Mouse (Mus musculus) liver, embryonic 14.5 days (tissue): ENCODE data around the gene Pappa. TPM values are rescaled to one million over a fixed set of nuclear protein-coding genes. Genes with fewer than 3 reads are reported as not detected.

Experiments used
- ATAC-seq: fragments of 200-750 bp; cut with Nextera tagmentation; 2 replicates; pipeline ENCODE4 v1.8.0; 2017; ENCODE audit warnings: moderate number of reproducible peaks, mild to moderate bottlenecking, moderate library complexity; ENCODE audit not compliant: insufficient read depth
- DNase-seq, 3 experiments: peaks; one replicate each; pipeline ENCODE4 v3.0.0-alpha.2; 2012 to 2013; ENCODE audit warnings: low read depth in 3 of 3, low spot score in 3 of 3
- H3K27ac ChIP-seq: fragments of 300-500 bp; sonication (generic); 2 replicates; pipeline ENCODE4 v1.5.1; 2014; ENCODE audit warnings: moderate library complexity, mild to moderate bottlenecking, control low read depth, inconsistent platforms
- H3K27me3 ChIP-seq: fragments of 300-500 bp; sonication (generic); 2 replicates; pipeline ENCODE4 v1.6.1; 2014; ENCODE audit warnings: mild to moderate bottlenecking, low read length, moderate library complexity; ENCODE audit not compliant: control insufficient read depth, insufficient read depth
- H3K36me3 ChIP-seq: fragments of 300-500 bp; sonication (generic); replicated peaks from 2 replicates; pipeline ENCODE4 v1.6.1; 2014; ENCODE audit warnings: low read depth; ENCODE audit not compliant: control insufficient read depth, insufficient read depth
- H3K4me1 ChIP-seq, 2 experiments: fragments of 200-500 bp in 1 of 2; fragments of 300-500 bp in 1 of 2; sonication (generic) in 1 of 2; replicated peaks; 2 replicates each; pipeline ENCODE4 v1.6.1; 2012 to 2014; ENCODE audit warnings: antibody characterized with exemption in 1 of 2, inconsistent platforms in 1 of 2, low read length in 1 of 2; ENCODE audit not compliant: control insufficient read depth in 2 of 2, insufficient read depth in 2 of 2
- H3K4me2 ChIP-seq: fragments of 300-500 bp; sonication (generic); 2 replicates; pipeline ENCODE4 v1.6.1; 2014; ENCODE audit warnings: low read depth, mild to moderate bottlenecking, control low read depth, moderate library complexity
- H3K4me3 ChIP-seq, 2 experiments: fragments of 200-500 bp in 1 of 2; fragments of 300-500 bp in 1 of 2; sonication (generic) in 1 of 2; 2 replicates each; pipeline ENCODE4 v1.5.1; 2012 to 2014; ENCODE audit warnings: low read depth in 2 of 2, low read length in 2 of 2, mild to moderate bottlenecking in 2 of 2, control low read depth in 1 of 2, inconsistent platforms in 1 of 2, moderate library complexity in 1 of 2; ENCODE audit not compliant: insufficient read depth in 1 of 2
- H3K9ac ChIP-seq: fragments of 300-500 bp; sonication (generic); replicated peaks from 2 replicates; pipeline ENCODE4 v1.6.1; 2014; ENCODE audit warnings: mild to moderate bottlenecking, control low read depth, moderate library complexity
- H3K9me3 ChIP-seq: fragments of 300-500 bp; sonication (generic); 2 replicates; pipeline ENCODE4 v1.6.1; 2016; ENCODE audit warnings: low read length, mixed read lengths; ENCODE audit not compliant: control insufficient read depth
- CTCF ChIP-seq: IDR thresholded peaks from 2 replicates; pipeline ENCODE4 v1.5.1; 2016; ENCODE audit warnings: antibody characterized with exemption, low read depth, control low read depth
- EP300 ChIP-seq: IDR thresholded peaks from 2 replicates; pipeline ENCODE4 v1.6.1; 2016; ENCODE audit warnings: antibody characterized with exemption, low read depth
- WGBS: fragments of 180-500 bp; shearing (Covaris S2); extraction: QIAGEN DNeasy Blood & Tissue Kit; methylation state at CpG from one replicate; pipeline ENCODE4 v1.1.7; 2014; ENCODE audit not compliant: insufficient replicate concordance; 5-methylcytosine and 5-hydroxymethylcytosine counted together
- polyA plus RNA-seq, 2 experiments: library from polyadenylated mRNA; depleted of rRNA in 1 of 2; stranded (reverse) in 1 of 2; unstranded in 1 of 2; fragments of >200 nt; fragmentation: Nextera tagmentation in 1 of 2; extraction: Ambion mirVana in 1 of 2; gene quantifications; 2 replicates each; pipeline versions ENCODE4 v1.2.1 to v1.2.3; 2012 to 2014

The Pappa gene
- polyA plus RNA-seq, 2 experiments = 0.01 TPM

DNA sequence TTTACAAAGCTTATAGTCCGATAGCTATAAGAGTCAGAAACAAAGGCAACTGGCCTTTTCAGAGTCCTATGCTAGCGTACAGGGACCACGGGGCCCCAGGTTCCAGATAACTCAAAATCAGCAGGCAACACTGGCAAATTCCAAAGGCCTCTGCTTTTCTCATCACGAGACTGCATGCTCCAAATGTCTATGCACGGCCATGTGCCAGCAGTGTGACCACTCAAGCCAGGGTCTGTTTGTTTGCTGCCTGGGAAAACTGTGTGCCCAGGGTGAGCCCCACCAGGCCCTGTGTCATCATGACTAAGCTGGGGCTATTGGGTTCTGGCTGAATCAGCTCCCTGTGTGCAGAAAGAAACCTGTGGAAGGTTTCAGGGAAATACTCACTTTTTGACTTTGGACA is 35.5 kb downstream of the Pappa start:
- Histone ChIP-seq H3K27ac (no peak overlapping the region), H3K9ac (no peak overlapping the region), H3K4me1 (no peaks in the 10 kb centered on the region), H3K27me3 (no peaks in the 10 kb centered on the region), H3K9me3 (no peaks in the 10 kb centered on the region), H3K4me3 (no peak overlapping the region), H3K36me3 (no peaks in the 10 kb centered on the region), H3K4me2 (no peak overlapping the region)
- ATAC-seq = no peak
- 57% methylated on average over 5 of the region's 5 CpGs for WGBS
- DNase-seq = no peak
- TF ChIP-seq EP300 (no peak), CTCF (no peak)

DNA sequence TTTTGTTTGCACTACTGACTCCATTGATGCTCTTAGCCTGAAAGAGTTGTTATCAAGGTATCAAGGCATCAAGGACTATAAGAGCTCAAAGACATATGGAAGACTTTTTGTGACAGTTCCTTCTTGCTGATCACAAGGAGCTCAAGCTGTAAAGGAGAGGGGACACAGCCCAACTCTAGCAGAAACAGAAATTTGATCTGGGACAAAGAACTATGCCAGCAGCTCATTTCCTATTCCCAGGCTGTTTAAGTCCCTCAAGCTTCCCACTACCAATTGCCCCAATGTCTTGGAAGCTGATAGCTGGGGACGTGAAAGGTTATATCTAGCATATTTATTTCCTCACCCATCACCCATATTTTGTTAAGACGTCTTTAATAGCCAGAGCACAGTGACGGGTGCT is 39.7 kb downstream of the Pappa start:
- no peak overlapping the region for H3K4me2 ChIP-seq
- no peaks in the 10 kb centered on the region for H3K27me3 ChIP-seq
- DNase-seq = no peak
- no peaks in the 10 kb centered on the region for H3K9me3 ChIP-seq
- no peaks in the 10 kb centered on the region for H3K36me3 ChIP-seq
- TF ChIP-seq EP300 (no peak), CTCF (no peak)
- no peak overlapping the region for H3K4me3 ChIP-seq
- no peak for ATAC-seq
- no peak overlapping the region for H3K9ac ChIP-seq
- no peaks in the 10 kb centered on the region for H3K4me1 ChIP-seq
- H3K27ac ChIP-seq = no peak overlapping the region
- 51% methylated on average over 3 of the region's 3 CpGs for WGBS

DNA sequence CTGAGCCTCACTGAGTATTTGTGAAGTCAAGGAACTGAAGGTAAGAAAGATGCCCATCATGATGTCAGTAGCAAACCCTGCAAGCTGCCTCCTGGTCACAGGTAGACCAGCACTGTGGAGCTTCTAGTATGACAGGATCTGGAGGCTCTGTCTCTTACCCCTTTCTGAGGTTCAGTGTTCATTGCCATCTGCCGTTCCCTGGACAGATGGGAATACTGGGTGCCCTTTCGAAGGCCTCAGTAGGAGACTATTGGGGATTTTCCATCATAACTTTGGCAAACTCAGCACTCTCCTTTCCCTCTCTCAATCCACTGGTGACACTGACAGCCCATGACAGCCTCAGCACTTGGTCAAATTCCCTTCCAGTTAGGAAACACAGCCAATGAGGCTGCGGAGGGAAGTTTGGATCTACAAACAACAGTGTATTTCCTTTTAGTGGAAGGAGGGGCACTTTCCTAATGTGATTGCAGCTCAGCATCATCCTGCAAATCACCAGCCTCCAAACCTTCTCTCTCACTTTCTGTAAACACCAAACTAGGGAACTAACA is 42.4 kb downstream of the Pappa start:
- ATAC-seq = no peak
- no peaks in the 10 kb centered on the region for H3K36me3 ChIP-seq
- H3K4me2 ChIP-seq = no peak overlapping the region
- no peak overlapping the region for H3K27ac ChIP-seq
- no peak overlapping the region for H3K4me3 ChIP-seq
- no peak for TF ChIP-seq EP300
- no peak for TF ChIP-seq CTCF
- no peaks in the 10 kb centered on the region for H3K27me3 ChIP-seq
- no peaks in the 10 kb centered on the region for H3K9me3 ChIP-seq
- DNase-seq = no peak
- H3K4me1 ChIP-seq = no peaks in the 10 kb centered on the region
- no peak overlapping the region for H3K9ac ChIP-seq
- WGBS = 62% methylated on average over 3 of the region's 3 CpGs

DNA sequence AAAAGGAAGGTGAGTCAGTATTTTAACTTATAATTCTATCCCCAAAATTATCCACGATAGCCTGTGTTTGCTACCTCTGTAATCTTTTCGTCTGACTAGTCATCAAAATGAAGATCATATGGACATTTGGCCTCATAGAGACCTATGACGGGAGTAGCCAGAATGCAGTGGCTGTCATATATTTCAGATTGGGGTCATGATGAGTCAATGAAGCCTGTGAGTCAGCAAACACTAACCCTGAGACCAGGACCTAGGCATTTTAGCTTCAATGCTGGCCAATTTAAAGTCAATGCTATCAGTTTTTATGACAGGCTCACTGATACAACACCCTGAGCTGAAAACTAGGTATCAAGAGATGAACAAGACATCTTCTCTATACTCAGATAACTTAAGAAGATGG is 50.5 kb downstream of the Pappa start:
- Histone ChIP-seq H3K4me3 (no peak overlapping the region), H3K27me3 (no peaks in the 10 kb centered on the region), H3K27ac (no peak overlapping the region), H3K9me3 (no peaks in the 10 kb centered on the region), H3K36me3 (no peaks in the 10 kb centered on the region), H3K4me1 (no peaks in the 10 kb centered on the region), H3K9ac (no peak overlapping the region), H3K4me2 (no peak overlapping the region)
- DNase-seq = no peak
- WGBS = 52% methylated on average over 3 of the region's 3 CpGs
- TF ChIP-seq EP300 = no peak
- no peak for TF ChIP-seq CTCF
- no peak for ATAC-seq

DNA sequence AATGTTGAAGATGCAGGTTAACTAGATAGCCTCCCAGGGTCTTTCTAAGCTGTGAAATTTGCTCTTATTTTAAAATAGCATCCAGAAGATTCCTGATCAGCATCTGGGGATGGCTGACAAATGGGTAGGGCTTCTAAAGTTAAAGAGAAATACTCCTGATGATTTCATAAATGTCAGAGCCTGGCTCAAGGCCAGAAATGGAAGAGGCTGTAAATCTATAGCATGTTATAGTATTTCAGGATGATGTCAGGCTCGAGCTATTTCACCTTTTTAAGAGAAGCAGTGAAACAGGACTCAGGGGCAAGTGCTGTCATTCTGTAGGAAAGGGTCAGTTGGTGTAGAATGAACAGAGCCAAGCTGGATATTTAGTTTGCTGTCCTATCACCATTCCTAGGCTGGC is 54.2 kb downstream of the Pappa start:
- Histone ChIP-seq H3K27ac (no peak overlapping the region), H3K4me1 (no peaks in the 10 kb centered on the region), H3K27me3 (no peaks in the 10 kb centered on the region), H3K36me3 (no peaks in the 10 kb centered on the region), H3K9me3 (no peaks in the 10 kb centered on the region), H3K4me3 (no peak overlapping the region), H3K9ac (no peak overlapping the region), H3K4me2 (no peak overlapping the region)
- 29% methylated on average over 1 of the region's 1 CpGs for WGBS
- TF ChIP-seq EP300 (no peak), CTCF (no peak)
- DNase-seq = no peak
- no peak for ATAC-seq
